8 mouse cellular contexts compared by ENCODE assay signal in the genomic region with DNA sequence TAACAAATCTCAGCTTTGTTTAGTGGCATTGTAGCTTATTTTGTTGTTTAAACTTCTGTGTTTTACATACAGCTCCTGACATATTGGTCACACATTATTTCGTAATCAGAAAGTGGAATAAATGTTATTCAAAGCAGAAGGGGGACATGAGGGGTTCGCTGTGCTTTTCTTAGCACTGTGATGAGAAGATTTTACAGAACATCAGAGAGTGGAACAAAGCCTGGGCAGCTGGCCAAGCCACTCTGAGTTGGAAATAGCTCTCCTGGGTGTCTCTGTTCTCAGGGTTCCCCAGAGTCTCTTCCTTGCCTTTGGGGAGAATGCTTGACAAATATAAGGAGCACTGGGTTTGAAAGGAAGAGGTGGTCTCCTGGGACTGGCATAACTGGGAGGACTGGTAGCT.
DNase-seq lines count a peak whose midpoint lies in the region; ATAC-seq lines count a peak whose summit lies in the region.

No protein-coding gene starts in this region.

- no peak for ATAC-seq in cerebellum, adult (ENCODE audit: insufficient number of reproducible peaks, low FRiP score, low TSS enrichment)
- ATAC-seq in megakaryocyte progenitor cell, adult 5-6 weeks (replicated peaks; ENCODE audit: poor library complexity): no peak

- peak; percentile 55 to 57 for DNase-seq in cerebellum, postnatal 10 days
- peak; percentile 29 for DNase-seq in urinary bladder, postnatal 14 days (ENCODE audit: low spot score)
- no peak for DNase-seq in urinary bladder, postnatal 10 days (ENCODE audit: low spot score)
- peak; percentile 53 to 76 for DNase-seq in layer of hippocampus, postnatal 14 days (ENCODE audit: low spot score in 2 of 2)
- no peak for DNase-seq in MN1 (ENCODE audit: low spot score)
- DNase-seq in kidney, adult 8-10 months: no peak

Comparison
In these comparisons a context has a peak if more than half of its experiments do, and no peak if none do; other contexts are left out.
1. DNase-seq: peak in cerebellum, postnatal 10 days (2 of 2), urinary bladder, postnatal 14 days (single experiment) and layer of hippocampus, postnatal 14 days (2 of 2); none in urinary bladder, postnatal 10 days (single experiment), MN1 (single experiment) and kidney, adult 8-10 months (0 of 2).